Mouse (Mus musculus) cerebellum, adult 2 months (tissue): ENCODE data around the gene Tmem121b. TPM values are rescaled to one million over a fixed set of nuclear protein-coding genes. Genes with fewer than 3 reads are reported as not detected.

ENCODE experiments used
- DNase-seq, 2 experiments: peaks; one replicate each; pipeline ENCODE4 v3.0.0; 2021
- H3K27ac ChIP-seq: fragments of 200-500 bp; 2 replicates; pipeline ENCODE4 v1.5.1; 2012; ENCODE audit warnings: low read length, control low read depth, inconsistent platforms; ENCODE audit not compliant: insufficient read depth
- H3K27me3 ChIP-seq: fragments of 200-500 bp; 2 replicates; pipeline ENCODE4 v1.6.1; 2012; ENCODE audit warnings: inconsistent platforms, mild to moderate bottlenecking, low read length, moderate library complexity; ENCODE audit not compliant: control insufficient read depth, insufficient read depth
- H3K4me1 ChIP-seq: fragments of 200-500 bp; 2 replicates; pipeline ENCODE4 v1.6.1; 2011; ENCODE audit warnings: low read length; ENCODE audit not compliant: control insufficient read depth, insufficient read depth
- H3K4me3 ChIP-seq: fragments of 200-500 bp; replicated peaks from 2 replicates; pipeline ENCODE3; 2011; ENCODE audit warnings: mild to moderate bottlenecking, low read depth, low read length, control low read depth; ENCODE audit not compliant: insufficient read depth
- CTCF ChIP-seq: fragments of 200-500 bp; IDR thresholded peaks from 2 replicates; pipeline ENCODE4 v1.5.1; 2011; ENCODE audit warnings: low read depth, mild to moderate bottlenecking, control low read depth, low read length, moderate library complexity, borderline replicate concordance; ENCODE audit not compliant: insufficient read depth
- POLR2A ChIP-seq: fragments of 200-500 bp; IDR thresholded peaks from 2 replicates; pipeline ENCODE4 v1.6.1; 2011; ENCODE audit warnings: low read length, control low read depth, borderline replicate concordance; ENCODE audit not compliant: insufficient read depth
- WGBS: fragments of 180-500 bp; shearing (Covaris S2); methylation state at CpG from one replicate; pipeline ENCODE4 v1.1.7; 2018; 5-methylcytosine and 5-hydroxymethylcytosine counted together
- polyA plus RNA-seq: library from polyadenylated mRNA; depleted of rRNA; stranded (reverse); fragments of >200 nt; gene quantifications from 2 replicates; pipeline ENCODE4 v1.2.3, GENCODE M21; 2012

Gene Tmem121b
- polyA plus RNA-seq, 1 experiment: 3.7 TPM

GRCm38 (mm10) chr6:120463086-120463871 is 30.3 kb downstream of the Tmem121b start, which contains the start of gene Il17ra:
Gene Il17ra, plus strand, starts transcription at chr6:120463247.
- WGBS: under 1% methylated on average over 80 of the region's 90 CpGs
- Histone ChIP-seq H3K4me1 (no peaks in the 10 kb centered on the region), H3K4me3 (no peak within 1 kb of the TSS), H3K27ac (no peak within 1 kb of the TSS), H3K27me3 (peaks cover 3% of the 10 kb centered on the region; the same call in 1 of the 2 replicates)
- no peak for TF ChIP-seq CTCF
- peak in 1 of 2 experiments; percentile 31 for DNase-seq

- Histone ChIP-seq H3K27ac (no peak overlapping the region), H3K4me1 (no peaks in the 10 kb centered on the region), H3K4me3 (no peak overlapping the region), H3K27me3 (peaks cover 3% of the 10 kb centered on the region; the same call in 1 of the 2 replicates)
- no peak for DNase-seq
- WGBS: 66% methylated on average over 6 of the region's 6 CpGs
- TF ChIP-seq POLR2A (no peak), CTCF (no peak)
Observed at GRCm38 (mm10) chr6:120462251-120462650, 31.4 kb downstream of the Tmem121b start.

DNA sequence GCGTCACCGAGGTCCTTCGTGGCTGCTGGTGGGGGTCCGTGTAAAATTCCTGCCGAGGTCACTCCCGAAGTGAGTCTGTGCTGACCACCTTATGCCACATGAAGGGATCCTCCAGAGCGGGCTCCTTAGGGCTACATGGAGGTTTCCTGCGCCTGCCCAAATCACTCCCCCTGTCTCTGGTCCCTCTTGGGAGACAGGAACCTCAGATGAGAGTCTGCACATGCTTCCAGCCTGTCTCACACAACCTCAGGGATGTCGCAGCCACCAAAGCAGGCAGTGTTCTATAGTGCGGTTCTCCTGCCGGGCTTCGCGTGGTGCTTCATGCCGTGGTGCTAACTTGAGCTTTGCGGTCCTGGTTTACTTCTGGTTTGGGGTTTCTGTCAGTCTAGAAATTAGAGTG is 32.4 kb downstream of the Tmem121b start:
- Histone ChIP-seq H3K4me1 (no peaks in the 10 kb centered on the region), H3K27me3 (peaks cover 3% of the 10 kb centered on the region; the same call in 1 of the 2 replicates), H3K4me3 (no peak overlapping the region), H3K27ac (no peak overlapping the region)
- 72% methylated on average over 15 of the region's 15 CpGs for WGBS
- TF ChIP-seq CTCF (no peak), POLR2A (no peak)
- DNase-seq: no peak

DNA sequence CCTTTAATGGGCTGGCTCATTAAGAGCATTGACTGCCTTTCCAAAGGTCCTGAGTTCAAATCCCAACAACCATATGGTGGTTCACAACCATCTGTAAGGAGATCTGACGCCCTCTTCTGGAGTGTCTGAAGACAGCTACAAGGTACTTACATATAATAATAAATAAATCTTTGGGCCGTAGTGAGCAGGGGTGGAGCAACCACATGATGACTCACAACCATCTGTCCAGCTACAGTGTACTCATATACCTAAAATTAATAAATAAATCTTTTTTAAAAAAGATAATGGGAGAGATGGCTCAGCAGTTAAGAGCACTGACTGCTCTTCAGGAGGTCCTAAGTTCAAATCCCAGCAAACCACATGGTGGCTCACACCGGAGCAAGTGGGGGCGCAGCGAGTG is 35.9 kb downstream of the Tmem121b start:
- H3K27me3 ChIP-seq: no peaks in the 10 kb centered on the region; the same call in 1 of the 2 replicates
- DNase-seq: no peak
- no peak overlapping the region for H3K4me3 ChIP-seq
- H3K27ac ChIP-seq: no peak overlapping the region
- TF ChIP-seq POLR2A (no peak), CTCF (no peak)
- H3K4me1 ChIP-seq: no peaks in the 10 kb centered on the region
- WGBS: 88% methylated on average over 5 of the region's 5 CpGs

DNA sequence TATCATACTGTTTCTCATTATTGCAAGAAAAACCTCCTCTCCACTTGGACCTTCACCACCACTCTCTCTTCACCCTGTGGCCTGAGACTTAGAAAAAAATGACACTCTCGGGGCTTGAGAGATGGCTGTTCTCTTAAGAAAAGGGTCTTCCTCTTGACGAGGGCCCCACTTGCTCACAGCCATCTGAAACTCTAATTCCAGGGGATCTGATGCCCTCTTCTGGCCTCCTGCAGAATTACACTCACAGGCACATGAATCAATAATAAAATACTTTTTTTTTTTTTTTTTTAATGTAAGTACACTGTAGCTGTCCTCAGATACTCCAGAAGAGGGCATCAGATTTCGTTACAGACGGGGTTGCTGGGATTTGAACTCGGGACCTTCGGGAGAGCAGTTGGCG is 36.5 kb downstream of the Tmem121b start:
- Histone ChIP-seq H3K27me3 (no peaks in the 10 kb centered on the region; the same call in 1 of the 2 replicates), H3K27ac (no peak overlapping the region), H3K4me1 (no peaks in the 10 kb centered on the region), H3K4me3 (no peak overlapping the region)
- TF ChIP-seq POLR2A: no peak
- TF ChIP-seq CTCF: no peak
- 65% methylated on average over 7 of the region's 7 CpGs for WGBS
- no peak for DNase-seq

- 64% methylated on average over 11 of the region's 11 CpGs for WGBS
Observed at GRCm38 (mm10) chr6:120454627-120455077, 39.0 kb downstream of the Tmem121b start.

GRCm38 (mm10) chr6:120453556-120453955 is 40.1 kb downstream of the Tmem121b start:
- Histone ChIP-seq H3K4me1 (no peaks in the 10 kb centered on the region), H3K27me3 (no peaks in the 10 kb centered on the region), H3K27ac (no peak overlapping the region), H3K4me3 (no peak overlapping the region)
- 92% methylated on average over 3 of the region's 3 CpGs for WGBS
- TF ChIP-seq CTCF (no peak), POLR2A (no peak)
- DNase-seq: no peak

More at GRCm38 (mm10) chr6:120454627-120455077, 39.0 kb downstream of the Tmem121b start:
- Histone ChIP-seq H3K4me1 (no peaks in the 10 kb centered on the region), H3K4me3 (no peak overlapping the region), H3K27ac (no peak overlapping the region), H3K27me3 (no peaks in the 10 kb centered on the region)
- TF ChIP-seq CTCF (no peak), POLR2A (no peak)
- no peak for DNase-seq

GRCm38 (mm10) chr6:120453103-120453445 is 40.5 kb downstream of the Tmem121b start:
- 77% methylated on average over 5 of the region's 5 CpGs for WGBS
- no peak overlapping the region for H3K4me3 ChIP-seq
- no peaks in the 10 kb centered on the region for H3K4me1 ChIP-seq
- no peak for DNase-seq
- H3K27ac ChIP-seq: no peak overlapping the region
- no peaks in the 10 kb centered on the region for H3K27me3 ChIP-seq
- no peak for TF ChIP-seq POLR2A
- TF ChIP-seq CTCF: no peak
